Mouse (Mus musculus) kidney, adult 8-10 months (tissue): ENCODE measurements around the gene Klhdc4.

Experiments used
- DNase-seq, 2 experiments: peaks; one replicate each; pipeline ENCODE4 v3.0.0; 2022

The Klhdc4 gene

DNA sequence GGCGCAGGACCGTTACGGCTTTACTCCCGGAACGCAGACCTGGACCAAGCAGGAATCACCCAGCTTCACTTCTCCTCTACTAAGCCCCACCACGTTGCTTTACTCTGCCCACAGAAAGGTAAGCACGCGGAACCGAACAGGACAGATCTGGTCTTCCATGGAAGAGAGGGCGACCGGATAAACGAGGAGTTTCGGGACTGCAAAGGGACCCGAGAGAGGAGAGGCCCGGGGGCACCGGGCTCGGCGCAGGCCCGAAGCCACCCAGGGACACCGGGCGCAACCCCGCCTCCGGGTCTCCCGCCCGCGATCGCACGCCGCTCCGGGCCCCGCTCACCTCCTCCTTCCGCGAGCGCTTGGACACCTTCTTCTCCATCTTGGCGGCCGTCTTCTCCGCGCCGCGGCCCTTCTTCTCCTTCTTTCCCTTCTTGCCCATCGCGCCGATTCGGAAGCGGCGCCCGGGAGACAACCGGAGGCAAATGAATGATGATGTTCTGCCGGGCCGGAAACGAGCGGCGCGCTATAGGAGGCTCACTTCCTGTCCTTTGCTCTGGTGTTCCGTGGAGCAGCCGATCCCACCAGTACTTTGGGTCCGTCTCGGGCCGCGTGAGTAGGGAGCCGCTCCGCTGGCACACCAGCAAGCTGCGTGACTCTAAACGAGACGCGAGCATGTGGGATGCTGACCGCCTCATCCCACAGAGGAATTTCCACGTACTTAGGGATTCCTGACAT lies at the start of gene Klhdc4:
Gene Klhdc4 (minus strand): TSS at position 522 of the 729 bp plus-strand sequence.
- DNase-seq, result peak; percentile 77 to 88

DNA sequence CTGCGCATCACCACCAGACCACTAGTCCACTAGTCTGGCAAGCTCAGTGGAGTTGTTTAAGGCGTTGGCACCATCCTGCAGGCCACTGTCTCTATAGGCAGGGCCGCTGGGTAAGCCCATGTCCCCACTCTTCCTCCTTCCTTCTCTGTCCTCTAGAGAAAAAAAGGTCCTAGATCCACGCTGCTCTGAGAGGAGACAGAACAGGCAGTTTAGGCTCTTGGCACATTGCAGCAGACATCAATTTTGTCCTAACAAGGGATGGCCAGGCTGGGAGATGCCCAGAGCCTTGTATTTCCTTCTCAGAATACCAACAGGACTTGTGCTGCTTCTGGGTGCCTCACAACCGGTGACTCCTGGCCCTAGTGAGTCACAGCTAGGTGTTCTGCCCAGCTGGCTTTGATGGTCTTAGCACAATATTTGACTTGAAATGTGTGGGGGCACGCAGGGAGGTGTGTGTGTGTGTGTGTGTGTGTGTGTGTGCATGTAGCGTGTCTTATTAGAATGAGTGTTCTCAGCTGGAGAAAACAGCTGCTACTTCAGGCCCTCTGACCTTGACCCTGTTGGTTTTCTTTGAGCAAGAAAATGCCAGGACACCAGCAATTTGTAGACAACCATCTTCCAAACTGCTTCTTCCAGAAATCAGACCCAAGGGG lies 48.6 kb upstream of the Klhdc4 start:
- no peak for DNase-seq

DNA sequence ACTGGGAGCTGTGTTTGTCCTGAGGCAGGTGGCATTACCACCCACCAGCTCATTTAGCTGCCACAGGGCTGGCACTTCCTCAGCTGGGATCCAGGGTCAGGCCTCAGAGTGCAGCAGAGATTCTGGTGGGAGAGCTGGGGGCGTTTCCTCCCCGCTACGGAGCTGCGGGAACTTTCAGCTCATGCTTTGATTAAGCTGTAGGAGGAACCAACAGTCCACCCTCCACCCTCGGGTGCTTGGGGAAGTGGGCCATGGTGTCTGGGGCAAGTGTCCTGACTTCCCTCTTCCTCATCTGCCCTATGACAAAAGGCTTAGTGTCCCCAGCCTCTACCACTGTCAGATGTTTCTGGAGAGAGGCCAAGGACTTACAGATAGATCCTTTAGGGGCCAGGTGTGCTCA lies 47.8 kb upstream of the Klhdc4 start:
- DNase-seq, result no peak

DNA sequence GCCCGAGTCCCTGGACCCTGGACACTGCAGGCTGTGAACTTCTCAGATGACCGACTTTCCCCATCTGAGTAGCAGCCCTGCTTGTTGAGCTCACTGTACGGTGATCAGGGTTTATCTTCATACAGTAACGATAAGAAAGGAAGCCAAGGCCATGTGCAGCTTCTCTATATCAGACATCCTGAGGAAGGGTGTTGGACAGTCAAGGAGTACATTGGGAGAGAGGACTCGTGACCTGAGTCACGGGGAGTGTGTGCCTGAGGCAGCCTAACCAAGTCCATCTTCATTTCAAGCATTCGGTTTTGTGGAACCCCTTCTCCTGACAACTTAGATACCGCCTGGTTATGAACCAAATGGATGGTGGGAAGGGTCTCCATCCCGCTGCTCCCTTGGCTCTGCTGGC lies 46.1 kb upstream of the Klhdc4 start:
- DNase-seq, result no peak

DNA sequence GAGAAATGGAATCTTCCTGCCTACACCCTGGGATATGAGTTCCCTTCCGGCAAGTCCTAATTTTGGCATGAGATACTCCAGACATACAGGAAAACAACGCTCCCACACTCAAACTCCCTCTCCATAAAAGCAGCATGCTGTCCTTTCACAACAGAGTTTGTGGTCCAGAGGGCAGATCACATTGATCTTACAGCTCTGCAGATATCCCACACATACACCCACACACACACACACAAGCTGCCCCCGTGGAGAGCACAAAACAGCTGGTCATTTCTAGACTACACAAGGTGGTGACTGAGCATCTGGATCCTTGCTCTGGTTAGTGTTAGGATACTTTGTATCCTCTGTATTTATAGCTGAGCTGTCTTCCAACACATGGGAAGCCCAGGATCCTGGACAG lies 45.7 kb upstream of the Klhdc4 start:
- no peak for DNase-seq

DNA sequence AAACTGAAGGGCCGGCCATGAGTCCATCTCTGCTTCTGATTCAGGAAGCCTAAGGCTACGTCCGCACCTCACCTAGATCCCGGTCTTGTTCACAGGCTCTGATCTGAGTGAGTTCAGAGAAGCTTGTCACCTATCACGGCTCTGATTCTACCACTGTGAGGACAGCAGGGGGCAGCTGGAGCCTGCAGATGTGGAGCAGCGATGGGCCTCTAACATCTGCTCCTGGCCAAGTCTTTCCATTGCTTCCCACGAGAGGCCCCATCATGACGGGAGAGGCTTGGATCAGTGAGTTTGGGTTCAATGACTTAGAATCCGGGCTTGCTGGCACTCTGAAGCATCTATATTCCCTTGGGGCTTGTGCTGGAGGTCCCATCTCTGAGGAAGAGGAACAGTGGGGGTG lies 44.7 kb upstream of the Klhdc4 start:
- DNase-seq, result peak; percentile 59 to 61

DNA sequence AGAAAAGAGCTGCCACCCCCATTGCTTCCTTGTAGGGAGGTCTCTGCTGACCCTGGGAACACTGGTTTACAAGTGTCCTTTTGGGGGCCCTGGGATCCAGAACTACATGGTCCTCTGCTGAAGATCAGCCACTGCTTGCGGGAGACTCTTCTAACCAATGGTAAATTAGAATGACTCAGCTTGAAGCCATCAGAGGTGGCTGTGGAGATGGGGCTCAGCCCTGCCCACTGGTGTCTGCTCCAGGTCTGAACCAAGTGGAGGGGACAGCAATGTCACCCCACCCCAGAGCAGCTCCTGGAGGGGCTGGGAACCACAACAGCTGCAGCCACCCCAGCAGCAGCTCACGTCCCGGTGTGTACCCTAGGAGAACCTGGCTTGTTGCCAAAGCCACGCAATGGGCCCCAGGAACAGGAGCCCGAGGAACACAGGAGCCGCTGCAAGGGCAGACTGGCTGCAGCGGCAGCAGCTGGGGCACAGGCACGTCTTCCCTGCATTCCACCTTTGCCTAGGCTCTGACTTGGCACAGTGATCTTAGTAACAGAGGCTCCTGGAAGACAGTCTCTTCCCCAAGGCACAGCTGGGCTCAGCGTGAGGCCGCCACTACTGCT lies 42.6 kb upstream of the Klhdc4 start:
- DNase-seq, result no peak

DNA sequence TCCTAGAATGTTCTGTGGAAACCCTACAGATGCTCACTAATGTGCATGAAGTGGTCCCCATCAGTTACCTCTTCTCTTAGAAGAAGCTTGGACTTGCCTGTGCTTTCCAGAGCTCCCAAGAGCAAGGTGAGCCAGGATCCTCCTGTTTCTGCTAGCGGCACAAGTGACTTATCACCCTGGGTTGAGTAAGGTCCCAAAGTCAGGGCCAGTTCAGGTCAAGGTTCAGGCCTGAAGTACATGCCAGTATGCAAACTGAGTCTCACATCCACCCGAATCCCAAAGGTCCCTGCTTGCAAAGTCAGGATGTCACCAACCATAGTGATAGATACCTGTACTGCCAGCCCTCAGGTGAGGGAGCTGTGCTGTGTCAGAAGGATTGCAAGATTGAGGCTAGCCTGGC lies 40.8 kb upstream of the Klhdc4 start:
- no peak for DNase-seq

DNA sequence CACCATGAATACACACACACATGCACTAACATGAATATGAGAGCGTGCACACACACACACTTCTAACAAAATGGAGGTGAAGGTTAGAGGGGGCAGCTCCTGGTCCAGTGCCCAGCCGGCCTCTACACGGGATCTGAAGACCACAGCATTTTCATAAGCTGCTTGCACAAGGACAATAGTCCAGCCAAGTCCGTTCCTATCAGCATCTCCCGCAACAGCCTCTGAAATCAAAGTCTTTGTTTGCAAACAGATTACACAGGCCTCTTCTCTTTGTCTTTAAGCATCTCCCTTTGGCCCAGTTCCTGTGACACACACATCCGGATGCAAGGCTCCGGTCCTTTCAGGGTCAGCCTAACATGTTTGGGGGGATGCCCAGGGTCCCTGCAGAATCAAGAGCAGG lies 39.5 kb upstream of the Klhdc4 start:
- no peak for DNase-seq

DNA sequence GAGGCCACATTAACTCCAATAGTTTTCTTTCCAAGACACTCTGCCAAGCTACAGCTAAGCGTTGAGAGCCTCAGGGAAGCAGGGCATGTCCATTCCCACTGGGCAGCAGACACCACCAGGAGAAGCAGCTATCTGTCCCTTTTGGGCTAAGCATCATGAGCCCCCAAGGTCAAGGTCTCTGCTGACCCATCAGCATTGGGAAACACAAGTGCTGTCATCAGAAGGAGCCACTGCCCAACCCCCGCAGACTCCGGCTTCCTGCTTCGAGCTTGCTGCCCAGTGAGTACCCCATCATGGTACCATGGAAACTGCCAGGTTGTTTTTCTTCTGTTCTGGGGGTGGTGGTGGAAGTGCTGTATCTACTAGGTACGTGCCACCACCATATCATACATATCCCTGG lies 38.8 kb upstream of the Klhdc4 start:
- no peak for DNase-seq

DNA sequence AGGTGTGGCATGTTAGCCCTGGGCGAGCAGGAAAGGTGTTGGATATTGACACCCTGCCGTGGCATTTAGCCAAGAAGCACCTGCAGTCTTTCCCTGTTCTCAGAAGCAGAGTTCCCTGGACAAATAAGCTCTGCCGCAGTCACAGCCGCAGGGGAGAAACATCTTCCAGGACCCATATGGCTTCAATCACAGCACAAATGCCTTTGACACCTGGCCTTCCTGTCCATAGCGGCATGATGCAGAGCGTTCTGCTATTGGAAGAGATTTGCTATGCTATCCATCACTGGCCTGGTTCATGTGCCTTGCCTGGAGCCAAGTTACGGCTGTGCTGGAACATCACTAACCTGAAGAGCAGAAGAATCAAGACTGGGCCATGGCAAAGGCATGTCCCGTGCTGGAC lies 36.0 kb upstream of the Klhdc4 start:
- DNase-seq, result no peak

DNA sequence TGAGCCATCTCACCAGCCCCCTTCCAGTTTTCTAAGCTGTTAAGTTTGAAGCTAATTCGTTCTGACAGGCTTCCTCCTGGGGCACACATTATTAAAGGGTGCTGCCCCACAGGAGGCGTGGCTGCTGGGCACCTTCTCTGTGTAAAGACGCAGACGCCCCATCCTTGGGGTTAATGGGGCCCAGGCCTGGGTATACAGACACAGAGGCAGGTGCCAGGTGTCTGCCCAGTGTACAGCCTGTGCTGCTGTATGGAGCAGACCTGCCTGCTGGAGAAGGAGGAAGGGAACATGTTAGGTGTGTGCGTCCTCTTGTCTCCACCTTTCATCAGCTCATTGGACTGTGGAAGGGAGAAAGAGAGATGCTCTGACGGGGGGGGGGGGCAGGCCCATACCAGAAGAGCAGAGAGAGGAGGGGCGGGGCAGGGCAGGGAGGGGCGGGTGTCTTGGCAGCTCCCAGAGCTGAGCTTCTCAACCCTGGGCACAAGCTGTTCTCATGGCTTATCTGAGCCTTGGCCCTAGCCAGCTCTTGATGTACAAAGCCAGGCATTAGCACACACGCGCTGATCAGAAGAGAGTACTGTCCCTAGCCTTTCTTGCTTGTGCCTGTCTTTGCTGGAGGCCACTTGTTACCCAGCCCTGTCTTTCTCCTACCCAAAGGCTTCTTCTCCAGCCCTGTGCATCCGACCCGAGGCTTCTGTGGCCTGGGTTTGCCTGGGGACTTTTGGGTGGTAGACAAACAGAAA lies 32.6 kb upstream of the Klhdc4 start:
- DNase-seq, result no peak

DNA sequence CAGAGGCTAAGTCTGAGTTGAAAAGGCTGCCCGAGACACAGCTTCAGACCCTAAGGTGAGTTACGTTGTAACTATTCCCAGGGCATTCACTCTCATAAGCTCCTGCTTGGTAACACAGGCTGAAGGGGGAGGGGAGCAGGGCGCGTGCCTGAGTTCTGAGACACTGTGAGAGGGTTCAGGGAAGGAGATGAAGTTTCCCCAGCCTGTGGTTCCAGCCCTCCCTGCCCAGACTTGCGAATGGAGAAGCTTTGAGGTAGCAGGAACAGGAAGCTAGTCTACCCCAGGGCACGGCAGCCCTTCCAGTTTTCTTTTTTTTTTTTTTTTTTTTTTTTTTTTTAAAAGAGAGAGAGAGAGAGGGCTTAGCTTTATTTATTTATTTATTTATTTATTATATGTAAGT lies 31.9 kb upstream of the Klhdc4 start:
- no peak for DNase-seq

DNA sequence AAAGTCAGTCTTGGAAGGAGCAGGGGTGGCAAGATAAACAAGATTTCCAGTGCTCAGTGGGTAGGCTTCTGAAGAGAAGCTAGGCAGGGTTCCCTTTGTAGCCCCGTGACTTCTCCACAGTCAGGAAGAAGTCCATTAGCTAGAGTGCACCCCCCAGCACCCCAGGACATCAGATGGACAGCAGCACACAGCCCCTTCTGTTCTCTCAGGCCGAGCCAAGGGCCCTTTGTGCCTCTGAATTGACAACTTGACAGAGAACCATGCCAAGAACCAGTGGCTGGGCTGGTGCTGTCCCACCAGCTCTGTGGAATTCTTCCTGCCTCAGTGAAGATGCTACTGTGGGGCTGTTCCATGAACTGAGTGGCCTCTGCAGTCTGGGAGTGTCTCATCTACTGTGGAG lies 28.4 kb upstream of the Klhdc4 start:
- no peak for DNase-seq

DNA sequence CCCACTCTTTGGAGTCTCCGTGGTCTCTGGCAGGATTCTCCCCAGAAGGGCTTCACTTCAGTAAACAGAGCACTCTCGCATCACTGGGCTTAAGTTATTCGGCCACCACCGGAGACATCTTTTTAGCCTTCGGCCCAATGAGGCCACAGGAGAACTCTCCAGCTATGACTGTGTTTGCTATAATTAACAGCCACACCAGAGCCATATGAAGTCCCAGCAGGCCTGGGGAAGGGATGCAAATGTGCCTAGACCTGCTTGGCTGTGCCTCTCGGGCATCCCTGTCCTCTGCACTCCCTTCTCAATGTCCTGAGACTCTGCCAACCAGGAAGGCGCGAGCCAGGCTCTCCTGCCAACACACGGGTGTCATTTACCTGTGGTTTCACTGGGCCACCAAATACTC lies 28.0 kb upstream of the Klhdc4 start:
- DNase-seq, result no peak

DNA sequence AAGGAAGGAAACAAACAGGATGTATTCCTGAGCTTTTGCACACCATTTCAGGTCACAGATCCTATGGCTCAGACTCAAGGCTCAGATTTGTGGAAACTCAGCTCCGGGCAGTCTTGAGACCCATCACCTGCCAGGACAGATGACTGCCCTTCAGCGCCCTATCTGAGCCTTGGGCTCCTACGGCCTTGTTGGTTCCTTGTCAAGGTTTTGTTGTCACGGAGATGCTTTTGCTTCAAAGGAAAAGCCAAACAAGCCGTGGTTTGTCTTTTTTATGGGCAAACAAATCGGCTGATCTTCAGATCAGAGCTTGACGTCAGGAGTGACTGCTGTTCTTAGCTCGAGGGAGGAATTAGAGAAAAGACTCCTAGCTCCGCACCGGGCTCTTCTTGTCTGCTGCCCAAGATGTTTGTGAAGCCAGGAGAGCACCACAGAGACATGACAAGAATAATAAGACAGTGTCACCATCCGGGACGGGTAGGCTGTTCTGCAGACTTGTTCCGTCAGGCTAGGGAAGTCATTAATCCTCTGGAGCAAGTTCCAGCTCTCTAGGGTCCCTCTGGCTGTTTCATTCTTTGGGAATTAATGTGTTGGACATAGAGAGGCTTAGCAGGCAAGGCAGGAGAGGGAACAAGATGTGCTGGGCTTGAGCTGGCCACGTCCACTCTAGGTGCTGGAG lies 26.8 kb upstream of the Klhdc4 start:
- no peak for DNase-seq

DNA sequence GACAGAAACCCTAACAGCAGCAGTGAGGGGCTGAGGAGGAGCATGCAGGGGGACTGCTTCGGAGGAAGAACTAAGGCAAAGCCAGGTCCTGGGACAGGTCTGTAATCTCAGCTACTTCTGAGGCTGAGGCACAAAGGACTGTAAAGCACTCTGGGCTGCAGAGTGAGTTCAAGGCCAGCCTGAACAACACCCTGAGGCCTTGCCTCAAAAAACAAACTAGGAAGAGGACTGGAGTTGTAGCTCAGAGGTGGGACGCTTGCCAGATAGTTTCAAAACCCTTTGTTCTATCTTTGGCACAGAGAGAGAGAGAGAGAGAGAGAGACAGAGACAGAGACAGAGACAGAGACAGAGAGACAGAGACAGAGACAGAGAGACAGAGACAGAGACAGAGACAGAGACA lies 24.2 kb upstream of the Klhdc4 start:
- no peak for DNase-seq

DNA sequence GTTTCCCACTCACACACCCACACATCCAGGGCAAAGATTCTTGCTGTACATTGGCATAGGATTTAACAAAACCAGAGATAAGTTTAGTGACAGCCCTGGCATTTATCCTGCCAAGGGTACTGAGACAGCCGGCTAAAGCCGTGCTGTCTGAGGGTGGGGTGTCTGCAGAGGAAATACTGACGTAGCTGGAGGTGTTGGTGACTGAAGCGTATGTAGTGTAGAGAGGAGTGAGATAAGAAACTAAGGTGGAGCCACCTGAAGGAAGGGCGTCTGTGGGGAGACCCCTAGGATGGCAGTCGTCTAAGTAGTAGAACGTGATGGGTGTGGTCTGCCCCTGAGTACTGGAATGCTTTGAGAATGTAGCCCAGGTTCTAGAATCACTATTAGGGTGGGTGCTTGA lies 23.1 kb upstream of the Klhdc4 start:
- DNase-seq, result no peak

DNA sequence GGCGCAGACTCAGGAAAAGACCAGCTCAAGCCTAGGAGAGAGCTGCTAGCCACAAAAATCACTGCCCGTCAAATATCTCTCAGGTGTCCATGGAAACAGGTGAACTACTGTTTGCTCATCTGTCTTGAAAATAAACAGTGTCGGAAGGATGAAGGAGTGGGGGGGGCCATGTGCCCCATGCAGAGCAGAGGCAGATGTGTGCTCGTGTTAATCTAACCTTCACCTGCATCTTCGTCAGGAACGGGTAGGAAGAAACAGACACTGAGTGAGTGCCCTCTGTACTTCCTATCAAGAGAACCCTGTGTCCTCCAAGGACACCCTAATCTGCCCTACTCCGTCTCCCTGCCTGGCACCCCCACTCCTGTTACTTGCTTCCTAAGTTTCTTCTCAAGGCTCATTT lies 22.3 kb upstream of the Klhdc4 start:
- no peak for DNase-seq

DNA sequence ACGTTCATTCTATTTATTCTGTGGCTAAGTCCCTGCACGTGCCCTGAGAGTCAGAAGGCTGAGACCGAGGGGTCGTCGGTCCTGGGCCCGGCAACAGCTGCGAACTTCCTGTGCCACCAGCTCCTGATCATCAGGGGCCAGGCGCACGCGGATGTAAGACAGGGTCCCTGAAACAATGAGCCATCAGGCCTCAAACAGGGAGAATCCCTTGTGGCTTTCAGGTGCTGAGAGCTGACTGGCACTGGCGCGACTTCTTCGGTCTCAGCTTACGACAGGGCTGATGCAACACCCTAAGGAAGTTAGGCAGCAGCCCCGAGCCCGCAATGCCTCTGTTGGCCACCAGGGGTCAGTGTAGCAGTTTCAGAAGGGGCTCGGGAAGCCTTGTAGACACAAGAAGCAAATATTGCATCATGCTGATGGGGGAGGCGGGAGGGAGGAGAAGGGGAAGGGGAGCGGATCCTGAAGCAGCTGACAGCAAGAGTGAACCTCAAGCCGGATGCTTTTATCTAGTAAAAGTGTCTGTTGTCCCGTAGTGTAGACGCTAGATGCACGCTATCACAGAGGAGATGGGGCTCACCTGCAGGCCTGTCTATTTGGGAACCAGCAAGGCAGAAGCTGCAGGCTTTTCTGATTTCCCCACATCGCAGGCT lies 21.6 kb upstream of the Klhdc4 start:
- DNase-seq, result peak; percentile 77 to 93

DNA sequence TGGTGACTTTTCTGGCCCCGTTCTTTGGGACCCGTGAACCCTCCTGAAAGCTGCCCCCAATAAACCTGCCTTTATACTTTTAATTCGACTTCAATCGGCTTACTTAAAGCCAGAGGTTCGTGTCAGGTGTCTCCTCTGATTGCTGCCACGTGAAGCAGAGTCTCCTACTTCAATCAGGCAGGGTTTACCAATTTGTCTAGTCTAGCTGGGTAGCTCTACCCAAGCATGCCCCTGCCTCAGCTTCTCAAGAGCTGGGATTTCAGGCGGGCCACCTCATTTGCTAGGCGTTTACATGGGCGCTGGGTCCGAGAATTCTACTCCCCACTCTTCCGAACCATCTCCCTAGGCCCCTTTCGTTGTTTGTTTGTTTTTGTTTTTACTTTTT lies 21.1 kb upstream of the Klhdc4 start:
- no peak for DNase-seq

DNA sequence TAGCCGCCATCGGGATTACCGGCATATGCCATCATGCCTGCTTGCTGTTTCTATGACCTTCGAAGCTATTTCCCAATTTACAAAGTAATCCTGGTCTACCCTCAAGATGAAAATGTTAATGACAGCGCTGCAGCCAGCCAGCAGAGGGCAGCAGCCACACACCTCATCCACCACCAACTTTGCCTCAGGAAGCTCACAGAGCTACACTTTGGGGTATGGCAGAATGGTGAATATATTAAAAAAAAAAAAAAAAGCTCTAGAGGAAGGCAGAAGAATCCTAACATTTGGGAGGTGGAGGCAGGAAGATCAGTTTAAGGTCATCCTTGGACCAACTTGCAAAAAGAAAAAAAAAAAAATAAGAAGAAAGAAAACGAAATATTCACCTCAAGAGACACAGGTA lies 20.6 kb upstream of the Klhdc4 start:
- DNase-seq, result peak; percentile 38 to 64

DNA sequence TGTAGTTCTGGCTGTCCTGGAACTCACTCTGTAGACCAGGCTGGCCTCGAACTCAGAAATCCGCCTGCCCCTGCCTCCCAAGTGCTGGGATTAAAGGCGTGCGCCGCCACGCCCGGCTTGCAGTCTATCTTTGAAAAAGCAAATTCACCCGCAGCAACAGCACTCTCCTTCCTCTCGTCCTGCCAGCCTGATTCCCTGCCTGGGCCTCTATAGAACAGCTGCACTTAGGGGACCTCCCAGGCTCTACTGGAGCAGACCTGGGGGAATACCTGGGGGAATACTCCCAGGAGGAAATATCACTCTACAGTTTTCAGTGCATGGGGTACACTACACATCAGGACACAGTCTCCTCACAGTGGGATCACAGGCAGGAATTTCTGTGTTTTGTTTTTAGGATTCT lies 19.9 kb upstream of the Klhdc4 start:
- no peak for DNase-seq
